Mouse (Mus musculus) heart, postnatal 14 days (tissue): ENCODE data around the gene Fat3. TPM values are rescaled to one million over a fixed set of nuclear protein-coding genes. Genes with fewer than 3 reads are reported as not detected.

Experiments
- DNase-seq, 2 experiments: peaks; one replicate each; pipeline ENCODE4 v3.0.0; 2021 to 2022
- intact Hi-C: fragments of 180-260 bp; cut with DNase I; formaldehyde crosslinking; loops from one replicate; pipeline ENCODE4 v1.15.1; 2025
- total RNA-seq, 2 experiments: library from RNA; stranded (reverse); gene quantifications; 2 replicates each; pipeline ENCODE4 v1.2.3; 2021

The Fat3 gene
- total RNA-seq, 2 experiments from 2014 or later = 0.57 to 0.88 TPM

DNA sequence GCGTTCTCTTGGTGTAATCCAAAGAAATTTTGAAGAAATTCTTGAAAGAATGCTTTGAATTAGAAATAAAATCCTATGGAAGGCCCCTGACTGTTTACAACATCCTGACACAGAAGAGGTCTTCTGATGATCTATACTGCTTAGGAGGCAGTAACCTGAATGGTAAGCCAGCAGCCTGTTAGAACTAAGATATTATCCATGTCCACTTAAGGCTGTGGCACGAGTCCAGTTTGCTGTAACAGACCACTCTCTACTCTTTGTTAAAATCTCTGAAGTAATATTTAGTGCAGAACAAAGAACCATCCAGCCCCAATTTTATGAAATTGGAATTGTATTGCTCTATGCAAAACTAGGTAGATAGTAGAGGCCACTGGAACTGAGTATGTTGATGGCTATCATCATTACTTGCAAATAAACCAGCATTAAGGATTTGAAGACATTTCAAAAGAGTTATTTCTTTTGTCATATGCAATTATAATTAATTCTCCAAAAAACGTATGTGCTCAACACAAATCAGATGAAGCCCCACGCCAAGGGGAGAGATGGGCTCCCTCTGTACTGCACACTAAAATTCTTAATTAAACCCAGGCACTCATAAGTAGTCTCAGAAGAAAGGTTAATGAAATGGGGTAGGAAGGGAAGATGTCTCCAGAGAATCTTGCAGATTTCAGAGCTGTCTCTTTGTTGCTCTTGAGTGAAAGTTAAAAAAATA is 230.9 kb downstream of the Fat3 start:
- intact Hi-C loops = no loop called here
- no peak for DNase-seq

- DNase-seq = no peak
- intact Hi-C loops = no loop called here
Measured at GRCm38 (mm10) chr9:16265519-16265918, 235.6 kb downstream of the Fat3 start.

GRCm38 (mm10) chr9:16257241-16257840 is 243.7 kb downstream of the Fat3 start:
- intact Hi-C loops = no loop called here
- DNase-seq = no peak

DNA sequence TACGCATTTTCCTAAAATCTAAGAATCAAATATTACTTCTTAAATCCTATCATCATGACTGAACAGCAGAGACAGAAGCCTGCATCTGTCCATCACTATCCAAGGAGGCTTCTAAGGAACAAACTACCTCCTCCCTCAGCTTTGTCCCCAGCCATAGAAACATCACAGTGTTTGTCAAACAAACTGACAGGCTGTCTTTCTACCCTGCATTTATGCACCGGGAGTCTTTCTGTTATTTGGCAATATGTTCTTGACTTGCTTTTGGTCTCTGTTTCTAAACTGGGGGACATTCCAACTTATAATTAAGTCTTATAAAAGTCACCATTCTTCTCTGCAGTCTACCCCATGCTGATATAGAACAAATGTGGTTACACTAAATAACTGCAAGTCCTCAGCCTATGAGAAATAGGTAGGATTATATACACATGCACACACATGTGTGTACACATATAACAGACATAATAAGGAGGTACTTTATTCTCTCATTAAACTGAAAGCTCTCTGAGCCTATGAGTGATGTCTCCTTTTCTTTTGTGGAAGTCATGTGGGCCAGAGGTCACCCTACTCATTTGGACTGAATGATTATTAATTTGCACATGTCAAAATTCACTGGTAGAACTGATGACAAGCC is 244.4 kb downstream of the Fat3 start:
- no peak for DNase-seq
- intact Hi-C loops = no loop called here

DNA sequence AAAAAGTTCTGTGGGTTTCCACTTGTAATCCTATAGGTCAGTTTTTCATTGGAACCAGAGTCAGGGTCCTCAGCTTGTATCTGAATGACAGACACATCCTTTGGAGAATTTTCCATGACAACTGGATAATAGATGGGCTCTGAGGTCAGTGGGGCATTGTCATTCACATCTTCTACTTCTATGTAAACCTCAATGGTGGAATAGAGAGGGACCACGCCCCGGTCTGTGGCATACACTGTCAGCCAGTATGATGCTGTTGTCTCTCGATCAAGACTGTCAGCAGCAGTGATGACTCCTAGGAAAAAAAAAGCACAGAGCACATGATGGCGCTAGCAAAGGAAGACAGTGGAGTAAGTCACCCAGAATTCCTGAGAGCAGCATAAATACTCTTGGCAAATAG is 254.3 kb downstream of the Fat3 start:
- DNase-seq = no peak
- intact Hi-C loops = no loop called here

DNA sequence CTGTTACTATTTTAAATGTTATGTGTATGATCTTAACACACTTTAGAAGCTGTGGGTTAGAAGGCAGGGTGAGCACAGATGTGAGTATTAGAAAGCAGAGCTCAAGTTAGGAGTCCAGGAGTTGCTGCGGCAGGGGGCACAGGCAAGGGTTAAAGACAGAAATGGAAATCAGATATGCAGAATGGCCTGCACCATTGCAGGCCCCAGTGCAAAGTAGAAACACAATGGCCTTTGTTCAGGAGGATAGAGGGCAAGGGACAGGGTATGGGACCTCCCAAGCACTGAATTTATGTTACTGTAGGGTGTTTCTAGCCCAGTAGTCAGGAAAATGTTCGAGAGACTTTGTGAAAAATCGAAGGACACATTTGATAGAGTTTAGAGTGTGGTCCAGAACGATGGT is 269.5 kb downstream of the Fat3 start:
- DNase-seq = no peak
- intact Hi-C loops = no loop called here

DNA sequence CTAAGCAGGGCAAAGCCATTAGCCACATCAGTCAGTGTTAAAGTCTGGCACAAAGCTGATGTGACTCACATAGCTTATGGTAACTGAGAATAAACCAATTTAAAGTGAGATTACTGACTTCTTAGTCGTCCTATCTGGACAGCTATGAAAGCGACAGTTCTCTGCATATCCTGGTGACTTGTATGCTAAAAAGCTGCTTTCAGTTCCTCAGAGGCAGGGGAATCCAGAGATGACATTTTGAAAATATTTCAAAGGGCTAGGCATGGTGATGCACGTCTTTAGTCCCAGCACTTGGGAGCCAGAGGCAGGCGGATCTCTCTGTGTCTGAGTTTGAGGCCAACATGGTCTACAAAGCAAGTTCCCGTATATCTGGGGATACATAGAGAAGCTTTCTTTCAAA is 272.2 kb downstream of the Fat3 start:
- no peak for DNase-seq
- intact Hi-C loops = no loop called here

GRCm38 (mm10) chr9:16227398-16227797 is 273.7 kb downstream of the Fat3 start:
- intact Hi-C loops = no loop called here

GRCm38 (mm10) chr9:16226545-16226944 is 274.5 kb downstream of the Fat3 start:
- DNase-seq = no peak
- intact Hi-C loops = no loop called here

More at GRCm38 (mm10) chr9:16227398-16227797, 273.7 kb downstream of the Fat3 start:
- no peak for DNase-seq

DNA sequence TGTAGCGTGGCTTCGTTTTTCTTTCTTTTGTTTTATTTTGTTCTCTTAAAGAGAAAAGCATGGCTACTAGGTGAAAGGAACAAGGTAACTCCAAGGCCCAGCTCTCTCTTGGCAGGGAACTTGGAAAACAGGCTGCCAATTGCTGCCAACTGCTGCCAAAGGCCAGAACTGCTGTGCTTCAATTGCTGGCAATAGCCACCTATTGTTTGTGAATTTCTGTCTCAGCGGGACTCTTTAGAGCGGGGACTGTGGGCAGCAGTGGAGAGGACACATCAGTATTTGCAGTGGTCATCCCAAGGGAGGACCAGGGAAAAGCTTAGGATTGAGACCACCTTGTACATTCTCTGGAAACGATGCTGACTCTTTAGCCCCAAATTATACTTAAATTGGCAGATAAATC is 279.2 kb downstream of the Fat3 start:
- intact Hi-C loops = no loop called here
- peak; percentile 49 to 78 for DNase-seq

GRCm38 (mm10) chr9:16216235-16216634 is 284.9 kb downstream of the Fat3 start:
- intact Hi-C loops = no loop called here
- peak in 1 of 2 experiments; percentile 13 for DNase-seq

- peak; percentile 61 to 71 for DNase-seq
- intact Hi-C loops = no loop called here
Measured at GRCm38 (mm10) chr9:16214731-16215681, 286.1 kb downstream of the Fat3 start.

GRCm38 (mm10) chr9:16213324-16213723 is 287.8 kb downstream of the Fat3 start:
- no peak for DNase-seq
- intact Hi-C loops = no loop called here

- intact Hi-C loops = no loop called here
- DNase-seq = no peak
Measured at GRCm38 (mm10) chr9:16212628-16213027, 288.5 kb downstream of the Fat3 start.

DNA sequence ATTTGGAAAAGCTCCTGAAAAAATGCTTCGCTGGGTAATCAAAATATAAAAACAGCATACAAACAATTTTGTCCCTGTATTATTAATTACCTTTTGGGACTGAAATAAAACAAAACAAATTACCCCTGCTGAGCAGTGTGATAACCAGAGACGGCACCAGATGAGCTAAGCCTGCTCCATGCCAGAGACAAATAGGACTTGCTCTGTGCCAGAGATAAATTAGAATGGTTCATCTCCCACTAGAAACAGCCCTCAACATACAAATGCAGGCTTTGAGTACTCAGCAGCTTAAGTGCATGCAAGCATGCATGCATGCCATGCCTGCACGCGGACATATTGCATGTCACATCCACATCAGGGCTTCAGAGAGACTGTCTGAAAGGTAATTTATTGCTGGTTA is 288.9 kb downstream of the Fat3 start:
- intact Hi-C loops = no loop called here
- no peak for DNase-seq

- no peak for DNase-seq
- intact Hi-C loops = no loop called here
Measured at GRCm38 (mm10) chr9:16211468-16211867, 289.6 kb downstream of the Fat3 start.

DNA sequence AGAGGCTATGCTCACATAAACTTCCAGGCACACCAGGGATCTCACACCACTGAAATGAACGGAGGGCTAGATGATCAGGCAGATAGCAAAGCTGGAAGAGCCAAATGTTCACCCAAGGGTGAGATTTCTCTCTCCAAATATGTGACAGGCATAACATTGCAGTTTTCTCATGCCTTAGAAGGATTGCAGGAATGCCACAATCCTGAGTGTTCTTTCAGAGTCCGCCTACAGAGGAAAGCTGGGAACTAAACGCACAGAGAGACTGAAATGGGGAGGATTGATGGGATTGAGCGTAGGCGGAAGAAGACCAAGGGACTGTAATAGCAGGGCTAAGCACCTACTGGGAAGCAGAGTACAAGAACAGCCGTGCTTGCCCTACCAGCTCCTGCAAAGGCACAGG is 298.8 kb downstream of the Fat3 start:
- intact Hi-C loops = no loop called here
- no peak for DNase-seq

- intact Hi-C loops = no loop called here
- peak in 1 of 2 experiments; percentile 17 for DNase-seq
Measured at GRCm38 (mm10) chr9:16200948-16201347, 300.1 kb downstream of the Fat3 start.

GRCm38 (mm10) chr9:16186461-16186860 is 314.6 kb downstream of the Fat3 start:
- intact Hi-C loops = no loop called here
- no peak for DNase-seq

- intact Hi-C loops = no loop called here
- no peak for DNase-seq
Measured at GRCm38 (mm10) chr9:16169238-16169637, 331.8 kb downstream of the Fat3 start.

GRCm38 (mm10) chr9:16168051-16168450 is 333.0 kb downstream of the Fat3 start:
- DNase-seq = no peak
- intact Hi-C loops = no loop called here
